Mouse (Mus musculus) cerebellum, adult 2 months (tissue): ENCODE data around the gene Mrps23.
"Not testable (repeated sequence)": the region's sequence is repeated elsewhere in the genome, so short reads cannot be mapped to it uniquely, and the experiment has no call there.

Source experiments
- CTCF ChIP-seq: fragments of 200-500 bp; IDR thresholded peaks from 2 replicates; pipeline ENCODE4 v1.5.1; 2011; ENCODE audit warnings: low read depth, mild to moderate bottlenecking, control low read depth, low read length, moderate library complexity, borderline replicate concordance; ENCODE audit not compliant: insufficient read depth
- POLR2A ChIP-seq: fragments of 200-500 bp; IDR thresholded peaks from 2 replicates; pipeline ENCODE4 v1.6.1; 2011; ENCODE audit warnings: low read length, control low read depth, borderline replicate concordance; ENCODE audit not compliant: insufficient read depth

- not testable (repeated sequence) for TF ChIP-seq POLR2A, CTCF
Observed at GRCm38 (mm10) chr11:88195699-88196098, 8.5 kb upstream of the Mrps23 start.
